Mouse (Mus musculus): ENCODE measurements at regions not wholly inside any gene's neighbourhood (a gene's known extent, or its start where the extent isn't known, plus 50 kb on each side); places are given as distances from the start of the nearest gene placed in this dataset.

- no peak for TF ChIP-seq POLR2A (IDR thresholded peaks at IDR 0.05; ENCODE audit: low read depth, low read length)
- Histone ChIP-seq H3K36me3 (ENCODE audit: control insufficient read depth, insufficient read depth, low read length) (no peaks in the 10 kb centered on the region), H3K27ac (ENCODE audit: insufficient read depth, low read length) (no peak overlapping the region), H3K4me1 (ENCODE audit: control insufficient read depth, insufficient read depth, insufficient read length) (no peaks in the 10 kb centered on the region), H3K27me3 (ENCODE audit: control insufficient read depth, insufficient read depth, low read length) (no peaks in the 10 kb centered on the region), H3K4me3 (ENCODE audit: extremely low read depth, insufficient read depth, insufficient read length) (no peak overlapping the region)
- no peak for DNase-seq (ENCODE audit: low read depth in 1 of 2, low spot score in 2 of 2)
Observed at GRCm38 (mm10) chr5:43445620-43446019, 69.7 kb upstream of the C1qtnf7 start.

DNA sequence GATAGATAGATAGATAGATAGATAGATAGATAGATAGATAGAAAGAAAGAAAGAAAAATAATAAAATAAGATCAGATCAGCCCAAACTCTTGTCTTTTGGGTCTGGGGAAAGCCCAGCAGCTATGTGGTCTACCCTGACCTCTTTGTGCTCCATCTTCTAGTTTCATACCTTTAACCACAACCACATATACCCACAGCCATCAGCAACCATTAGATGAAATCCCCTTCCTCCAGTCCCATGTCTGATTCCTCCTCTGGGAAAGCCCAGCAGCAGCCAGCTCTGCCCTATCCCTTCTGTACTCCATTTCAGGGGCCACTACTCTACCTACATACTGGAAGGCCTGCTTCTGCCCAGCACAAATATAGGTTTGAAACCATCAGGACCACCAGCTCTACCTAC, 69.0 kb upstream of the C1qtnf7 start:
- no peaks in the 10 kb centered on the region for H3K27me3 ChIP-seq (ENCODE audit: control insufficient read depth, insufficient read depth, low read length)
- no peak for DNase-seq (ENCODE audit: low read depth in 1 of 2, low spot score in 2 of 2)
- TF ChIP-seq POLR2A (IDR thresholded peaks at IDR 0.05; ENCODE audit: low read depth, low read length), result no peak
- no peak for TF ChIP-seq CTCF (IDR thresholded peaks at IDR 0.05; ENCODE audit: extremely low read depth, insufficient read depth, insufficient read length, insufficient replicate concordance)
- H3K4me1 ChIP-seq (ENCODE audit: control insufficient read depth, insufficient read depth, insufficient read length), result no peaks in the 10 kb centered on the region
- no peaks in the 10 kb centered on the region for H3K36me3 ChIP-seq (ENCODE audit: control insufficient read depth, insufficient read depth, low read length)
- H3K27ac ChIP-seq (ENCODE audit: insufficient read depth, low read length), result no peak overlapping the region
- H3K4me3 ChIP-seq (ENCODE audit: extremely low read depth, insufficient read depth, insufficient read length), result no peak overlapping the region

GRCm38 (mm10) chr5:43456018-43456417, 59.3 kb upstream of the C1qtnf7 start:
- no peak overlapping the region for H3K4me3 ChIP-seq (ENCODE audit: extremely low read depth, insufficient read depth, insufficient read length)
- DNase-seq (ENCODE audit: low read depth in 1 of 2, low spot score in 2 of 2), result no peak
- H3K4me1 ChIP-seq (ENCODE audit: control insufficient read depth, insufficient read depth, insufficient read length), result no peaks in the 10 kb centered on the region
- no peaks in the 10 kb centered on the region for H3K36me3 ChIP-seq (ENCODE audit: control insufficient read depth, insufficient read depth, low read length)
- TF ChIP-seq POLR2A (IDR thresholded peaks at IDR 0.05; ENCODE audit: low read depth, low read length) (no peak), CTCF (IDR thresholded peaks at IDR 0.05; ENCODE audit: extremely low read depth, insufficient read depth, insufficient read length, insufficient replicate concordance) (no peak)
- 79% methylated on average over 3 of the region's 3 CpGs for WGBS
- no peak overlapping the region for H3K27ac ChIP-seq (ENCODE audit: insufficient read depth, low read length)
- no peaks in the 10 kb centered on the region for H3K27me3 ChIP-seq (ENCODE audit: control insufficient read depth, insufficient read depth, low read length)

DNA sequence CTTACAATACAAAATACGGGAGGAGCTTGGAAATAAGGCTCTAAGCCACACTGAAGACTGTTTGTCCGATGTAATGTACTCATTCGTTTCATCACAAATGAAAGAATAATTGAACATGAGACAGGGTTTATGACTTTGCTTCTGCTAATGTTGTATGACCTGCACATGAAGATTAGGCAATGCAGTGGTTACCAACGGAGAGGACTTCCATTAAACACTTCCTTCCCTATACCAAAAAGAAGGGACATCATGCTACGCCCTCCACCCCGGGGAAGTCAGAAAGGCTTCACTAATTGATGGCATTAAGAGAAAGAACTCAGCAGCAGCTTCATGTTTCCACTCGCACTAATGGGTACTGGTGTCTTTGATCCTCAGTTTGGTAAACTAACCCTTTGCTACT, 57.6 kb upstream of the C1qtnf7 start:
- TF ChIP-seq CTCF (IDR thresholded peaks at IDR 0.05; ENCODE audit: extremely low read depth, insufficient read depth, insufficient read length, insufficient replicate concordance) (no peak), POLR2A (IDR thresholded peaks at IDR 0.05; ENCODE audit: low read depth, low read length) (no peak)
- Histone ChIP-seq H3K4me1 (ENCODE audit: control insufficient read depth, insufficient read depth, insufficient read length) (no peaks in the 10 kb centered on the region), H3K27ac (ENCODE audit: insufficient read depth, low read length) (no peak overlapping the region), H3K4me3 (ENCODE audit: extremely low read depth, insufficient read depth, insufficient read length) (no peak overlapping the region), H3K27me3 (ENCODE audit: control insufficient read depth, insufficient read depth, low read length) (no peaks in the 10 kb centered on the region), H3K36me3 (ENCODE audit: control insufficient read depth, insufficient read depth, low read length) (no peaks in the 10 kb centered on the region)
- WGBS, result 66% methylated on average over 7 of the region's 7 CpGs
- no peak for DNase-seq (ENCODE audit: low read depth in 1 of 2, low spot score in 2 of 2)

DNA sequence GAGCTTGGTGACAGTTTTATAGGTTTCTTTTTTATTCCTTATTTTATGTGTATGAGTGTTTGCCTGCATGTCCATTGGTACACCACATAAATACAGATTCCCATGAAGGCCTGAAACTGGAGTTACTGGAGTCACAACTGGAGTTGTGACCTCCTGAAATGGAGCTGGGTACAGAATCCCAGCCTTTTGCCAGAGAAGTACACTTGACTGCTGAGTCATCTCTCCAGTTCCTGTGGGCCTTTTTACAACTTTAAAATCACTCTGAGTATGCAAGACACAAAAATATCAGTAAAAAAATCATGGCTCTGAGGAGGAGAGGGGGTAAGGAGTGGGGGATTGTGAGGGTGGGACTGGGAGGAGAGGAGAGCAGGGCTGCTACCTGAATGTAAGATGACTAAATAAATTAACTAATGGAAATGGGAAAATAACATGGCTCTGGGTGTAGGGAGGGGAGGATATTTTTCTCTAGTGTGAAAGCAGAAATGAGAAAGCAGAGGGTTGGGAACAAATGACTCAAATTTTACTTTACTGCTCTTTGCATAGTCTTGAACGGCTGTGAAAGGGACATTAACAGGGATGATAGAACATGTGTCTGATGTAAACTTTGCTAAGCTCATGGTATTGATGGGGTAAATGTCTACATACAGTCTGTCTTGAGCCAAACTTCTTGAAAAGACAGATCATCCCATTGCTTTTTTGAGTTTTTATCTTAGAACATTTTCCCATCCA, 53.2 kb upstream of the C1qtnf7 start:
- no peak for DNase-seq (ENCODE audit: low read depth in 1 of 2, low spot score in 2 of 2)
- H3K36me3 ChIP-seq (ENCODE audit: control insufficient read depth, insufficient read depth, low read length), result no peaks in the 10 kb centered on the region
- H3K27ac ChIP-seq (ENCODE audit: insufficient read depth, low read length), result no peak overlapping the region
- 76% methylated on average over 1 of the region's 1 CpGs for WGBS
- H3K4me1 ChIP-seq (ENCODE audit: control insufficient read depth, insufficient read depth, insufficient read length), result no peaks in the 10 kb centered on the region
- TF ChIP-seq CTCF (IDR thresholded peaks at IDR 0.05; ENCODE audit: extremely low read depth, insufficient read depth, insufficient read length, insufficient replicate concordance) (no peak), POLR2A (IDR thresholded peaks at IDR 0.05; ENCODE audit: low read depth, low read length) (no peak)
- no peak overlapping the region for H3K4me3 ChIP-seq (ENCODE audit: extremely low read depth, insufficient read depth, insufficient read length)
- no peaks in the 10 kb centered on the region for H3K27me3 ChIP-seq (ENCODE audit: control insufficient read depth, insufficient read depth, low read length)
